Mouse (Mus musculus) left cerebral cortex, postnatal 10 days (tissue): ENCODE measurements at regions not wholly inside any gene's neighbourhood (a gene's known extent, or its start where the extent isn't known, plus 50 kb on each side); places are given as distances from the start of the nearest gene placed in this dataset.

ENCODE experiments used
- DNase-seq, 2 experiments: peaks; one replicate each; pipeline ENCODE4 v3.0.0; 2021 to 2022; ENCODE audit warnings: low spot score in 2 of 2, mixed read lengths in 1 of 2; ENCODE audit errors: extremely low spot score in 1 of 2
- intact Hi-C: fragments of 180-260 bp; cut with DNase I; formaldehyde crosslinking; loops from one replicate; pipeline ENCODE4 v1.15.1; 2025

DNA sequence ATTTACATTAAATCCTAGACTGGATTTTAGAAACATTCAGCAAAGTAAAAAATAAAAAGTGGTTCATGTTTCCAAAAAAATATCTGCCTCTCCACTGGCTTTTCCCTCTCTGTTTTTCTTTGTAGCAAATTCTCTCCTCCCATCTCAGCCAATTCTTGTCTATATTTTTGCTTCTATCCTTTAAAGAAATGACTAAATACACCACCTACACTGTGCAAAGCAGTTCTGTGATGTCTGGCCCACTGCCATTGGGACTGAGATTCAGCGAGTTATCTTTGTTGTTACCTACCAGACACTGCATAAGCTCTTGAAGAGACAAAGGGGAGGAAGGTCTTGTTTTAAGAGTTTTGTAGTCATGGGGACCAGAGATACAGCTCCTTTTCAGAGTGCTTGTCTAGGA is 835.8 kb upstream of the Klhl29 start:
- intact Hi-C loops = no loop called here
- peak; percentile 51 to 56 for DNase-seq

DNA sequence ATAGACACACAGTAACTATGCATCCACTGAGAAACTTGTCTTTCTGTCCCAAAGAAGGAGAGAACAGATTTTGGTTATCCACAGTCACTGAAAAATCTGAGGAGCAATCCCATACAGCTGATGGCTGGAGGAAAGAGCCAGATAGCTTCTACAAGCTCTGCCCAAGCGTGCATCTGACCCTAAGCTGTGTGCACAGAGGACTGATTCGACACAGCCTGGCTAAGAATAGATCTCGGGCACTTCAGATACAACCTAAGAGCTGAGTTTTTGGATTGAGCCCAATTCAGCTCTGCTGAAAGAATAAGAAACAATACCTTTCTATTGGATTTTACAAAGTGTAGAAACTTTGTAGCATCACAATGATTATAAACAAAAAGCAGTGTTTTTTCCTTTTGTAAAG is 813.8 kb upstream of the Klhl29 start:
- no peak for DNase-seq
- intact Hi-C loops = no loop called here

DNA sequence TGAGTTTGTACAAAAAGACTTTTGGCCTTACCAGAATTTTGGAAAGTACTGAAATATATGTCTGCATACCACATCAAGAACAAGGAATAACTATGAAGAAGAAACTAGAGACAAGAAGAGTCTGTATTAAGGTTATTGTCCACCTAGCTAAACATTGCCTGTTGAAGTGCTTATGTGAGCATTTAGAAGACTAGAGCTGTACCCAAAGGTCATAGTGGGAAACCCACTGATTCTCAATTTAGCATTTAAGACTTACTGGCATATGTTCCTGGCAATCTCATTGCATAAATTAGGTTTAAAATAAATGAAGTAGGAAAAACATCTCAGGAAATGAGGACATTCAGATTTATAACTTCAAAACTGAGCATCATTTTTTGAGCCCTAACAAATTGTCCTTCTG is 793.3 kb upstream of the Klhl29 start:
- DNase-seq = peak in 1 of 2 experiments; percentile 3
- intact Hi-C loops = no loop called here

DNA sequence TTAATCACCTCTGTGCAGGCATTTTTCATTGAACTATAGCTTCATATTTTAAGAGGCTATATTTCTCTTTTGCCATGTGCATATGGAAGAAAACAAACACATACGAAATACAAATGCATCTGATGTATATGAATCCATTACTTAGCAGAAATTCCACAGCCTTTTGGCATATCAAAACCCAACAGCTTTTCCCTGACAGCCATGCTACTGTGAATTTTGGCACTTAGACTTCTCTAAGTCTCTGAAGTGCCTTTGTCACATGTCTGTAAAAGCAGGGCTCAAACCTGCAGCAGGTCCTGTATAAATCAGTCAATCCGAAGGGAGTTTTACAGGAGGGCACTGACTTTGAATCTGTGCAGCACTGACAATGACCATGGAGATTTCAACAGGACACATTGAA is 778.8 kb upstream of the Klhl29 start:
- DNase-seq = no peak
- intact Hi-C loops = no loop called here

DNA sequence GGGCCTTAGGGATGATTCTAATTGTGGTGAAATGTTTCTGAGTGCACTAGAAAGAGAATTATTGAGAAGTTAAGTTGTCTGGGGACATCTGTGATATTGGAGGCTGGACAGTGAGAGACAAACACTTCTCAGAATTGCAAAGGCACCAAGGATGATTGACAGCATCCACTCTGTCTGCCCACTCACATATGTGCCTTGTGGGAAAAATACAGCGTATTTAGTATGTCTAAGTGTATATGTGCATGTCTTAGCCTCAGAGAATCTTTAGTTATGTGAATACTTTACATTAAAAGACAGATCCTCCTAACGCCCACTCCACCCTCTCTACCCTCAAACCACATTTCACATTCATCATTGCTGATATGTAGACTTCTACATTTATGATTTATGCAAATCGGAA is 776.0 kb upstream of the Klhl29 start:
- DNase-seq = no peak

DNA sequence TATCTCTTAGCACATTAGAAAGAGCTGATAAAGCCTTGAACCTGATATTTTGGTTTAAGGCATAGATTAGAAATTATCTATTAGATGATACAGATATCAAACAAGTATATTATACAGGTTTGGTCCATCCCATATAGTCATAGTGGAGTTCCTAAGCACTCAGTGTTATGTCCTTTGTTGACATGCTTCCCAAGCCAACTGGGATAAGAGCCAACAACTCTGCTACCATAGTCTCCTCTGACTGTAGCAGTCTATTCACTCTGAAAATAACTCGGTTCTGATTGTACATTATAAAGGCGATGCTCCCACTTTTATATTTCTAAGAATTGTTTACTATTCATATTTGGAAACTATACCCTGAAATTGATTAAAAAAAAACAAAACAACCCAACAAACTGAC is 757.0 kb upstream of the Klhl29 start:
- intact Hi-C loops = no loop called here
- DNase-seq = no peak

More for the DNA sequence above, 776.0 kb upstream of the Klhl29 start:
- intact Hi-C loops = no loop called here

DNA sequence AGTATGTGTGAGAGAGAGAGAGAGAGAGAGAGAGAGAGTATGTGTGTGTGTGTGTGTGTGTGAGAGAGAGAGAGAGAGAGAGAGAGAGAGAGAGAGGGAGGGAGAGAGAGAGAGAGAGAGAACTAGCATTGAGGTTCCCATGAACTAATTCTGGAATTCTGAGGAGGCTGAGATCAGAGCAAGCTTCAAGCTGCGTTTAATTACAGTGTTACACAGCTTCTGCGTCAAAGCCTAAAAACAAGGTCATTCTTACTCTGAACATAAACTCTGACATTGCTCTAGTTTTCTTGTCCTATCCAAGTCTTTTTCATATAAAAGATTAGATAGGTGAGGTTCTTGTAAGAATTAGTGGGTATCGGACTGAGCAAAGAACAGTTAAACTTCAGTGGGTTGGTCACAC is 744.1 kb upstream of the Klhl29 start:
- no peak for DNase-seq
- intact Hi-C loops = no loop called here

DNA sequence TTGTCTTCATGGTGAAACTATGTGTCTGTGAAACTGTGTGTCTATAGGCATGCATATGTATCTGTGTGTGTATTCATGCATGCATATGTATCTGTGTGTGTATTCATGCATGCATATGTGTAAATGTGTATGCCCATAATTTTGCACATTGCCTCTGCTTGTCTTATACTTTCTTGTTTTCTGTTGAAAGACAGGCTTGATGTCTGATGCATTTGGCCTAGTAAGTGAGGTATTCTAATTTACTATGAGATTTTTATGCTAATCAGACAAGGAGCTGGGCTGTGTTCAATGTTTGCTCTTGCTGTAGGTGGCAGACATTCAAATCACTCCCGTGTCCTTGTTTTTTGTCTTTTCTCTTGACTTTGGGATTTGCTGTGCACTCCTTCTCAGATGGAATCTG is 739.8 kb upstream of the Klhl29 start:
- intact Hi-C loops = no loop called here
- no peak for DNase-seq

DNA sequence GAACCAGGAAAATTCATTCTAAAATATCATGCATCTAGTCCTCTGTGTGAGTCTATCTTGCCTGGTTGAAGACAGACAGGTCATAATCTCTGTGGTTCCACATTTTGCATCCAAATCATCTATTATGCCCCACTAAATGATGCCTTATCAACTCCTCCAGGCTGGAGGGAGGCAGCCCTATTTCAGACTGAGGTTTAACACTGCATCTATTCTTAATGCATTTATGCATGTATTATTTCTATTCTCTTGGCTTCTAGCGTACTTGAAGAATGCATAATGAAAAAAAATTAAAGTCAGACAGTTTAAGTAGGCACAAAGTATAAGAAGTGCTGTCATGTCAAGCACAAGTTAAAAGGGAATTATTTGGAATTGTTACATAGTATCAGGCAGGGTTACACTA is 721.8 kb upstream of the Klhl29 start:
- intact Hi-C loops = no loop called here

DNA sequence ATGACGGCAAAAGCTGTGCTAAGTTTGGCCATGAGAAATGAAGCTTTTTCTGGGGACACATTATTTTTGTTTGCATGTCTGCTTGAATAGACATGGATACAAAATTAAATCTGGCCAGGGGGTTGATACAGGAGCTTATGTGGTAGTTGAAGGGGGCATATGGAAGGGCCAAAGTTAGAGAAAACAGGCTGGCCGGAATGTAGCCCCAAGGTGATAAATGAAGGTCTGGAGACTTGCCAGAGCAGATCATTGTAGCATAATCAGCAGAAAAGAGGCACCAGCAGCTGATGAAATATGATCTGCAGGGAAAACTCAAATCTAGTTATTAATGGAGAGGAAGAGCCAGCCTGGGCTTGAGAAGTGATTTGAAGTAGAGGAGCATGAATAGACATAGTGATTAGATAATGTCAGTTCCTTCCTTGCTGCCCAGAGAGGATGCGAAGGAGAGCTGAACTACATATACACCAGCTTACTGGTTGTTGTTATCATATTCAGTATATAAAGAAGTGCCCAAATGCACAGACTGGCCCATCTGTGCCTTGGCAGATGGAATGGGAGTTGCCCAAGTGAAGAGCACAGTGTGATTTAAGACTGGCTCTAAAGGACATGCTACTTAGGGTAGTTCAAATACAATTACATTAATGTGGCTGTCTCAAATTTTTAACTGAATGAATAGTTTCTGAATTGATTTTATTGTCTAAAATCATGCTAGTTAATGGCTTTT is 712.3 kb upstream of the Klhl29 start:
- intact Hi-C loops = no loop called here
- DNase-seq = no peak

More for the DNA sequence above, 721.8 kb upstream of the Klhl29 start:
- no peak for DNase-seq

DNA sequence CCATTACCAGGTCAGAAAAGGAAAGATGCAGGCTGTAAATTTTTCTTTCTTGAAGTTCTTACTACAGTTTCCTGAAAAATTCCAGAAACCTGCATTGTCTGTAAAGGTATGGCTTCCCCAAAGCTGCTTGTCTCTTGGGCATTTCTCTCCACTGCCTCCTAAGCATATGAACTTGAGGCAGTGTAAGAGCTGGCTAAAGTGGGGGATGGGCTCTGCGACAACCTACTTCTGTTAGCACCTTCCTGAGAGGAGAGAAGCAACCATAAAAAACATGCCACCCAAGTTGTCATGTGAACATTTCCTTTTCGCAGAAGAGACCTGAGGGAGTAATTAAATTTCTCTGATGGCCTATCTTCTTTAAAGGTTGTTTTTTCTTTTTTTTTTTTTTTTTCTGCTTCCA is 711.6 kb upstream of the Klhl29 start:
- no peak for DNase-seq
- intact Hi-C loops = no loop called here

DNA sequence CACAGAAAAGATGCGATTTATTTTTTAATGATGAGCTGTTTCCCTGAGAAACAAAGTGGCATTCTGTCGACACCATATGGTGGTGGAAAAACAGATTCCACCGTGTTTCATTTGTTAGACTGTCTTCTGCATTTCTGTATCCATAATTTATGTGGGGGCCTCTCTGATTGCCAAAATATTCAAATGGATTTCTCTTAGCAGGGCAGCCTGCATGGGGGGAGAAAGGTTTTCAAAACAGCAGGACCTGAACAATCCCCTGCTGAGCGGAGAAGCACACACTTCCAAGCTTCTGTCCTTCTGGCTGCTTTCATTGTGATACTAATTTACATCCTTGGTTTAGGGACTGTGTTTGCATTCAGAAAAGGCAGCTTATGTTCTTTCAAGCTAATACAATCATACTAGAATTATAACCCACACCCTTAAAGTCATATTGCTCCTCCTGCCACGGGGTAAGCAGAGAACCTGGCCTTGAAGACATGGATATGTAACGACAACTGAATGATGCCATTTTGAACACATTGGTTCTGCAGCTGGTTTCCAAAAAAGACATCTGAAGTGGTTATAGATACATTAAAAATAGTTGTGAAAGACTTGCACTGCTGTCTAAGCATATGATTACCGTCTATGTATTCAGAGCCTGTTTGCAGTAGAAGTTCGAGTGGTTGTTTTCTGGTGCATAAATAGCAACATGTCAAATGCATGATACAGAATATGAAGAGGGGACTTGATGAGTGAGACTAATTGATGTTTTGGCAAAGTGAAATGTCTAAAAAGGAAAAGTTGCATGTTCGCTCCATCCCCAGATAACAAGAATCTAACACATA is 671.6 kb upstream of the Klhl29 start:
- intact Hi-C loops = no loop called here
- peak in 1 of 2 experiments; percentile 12 for DNase-seq

DNA sequence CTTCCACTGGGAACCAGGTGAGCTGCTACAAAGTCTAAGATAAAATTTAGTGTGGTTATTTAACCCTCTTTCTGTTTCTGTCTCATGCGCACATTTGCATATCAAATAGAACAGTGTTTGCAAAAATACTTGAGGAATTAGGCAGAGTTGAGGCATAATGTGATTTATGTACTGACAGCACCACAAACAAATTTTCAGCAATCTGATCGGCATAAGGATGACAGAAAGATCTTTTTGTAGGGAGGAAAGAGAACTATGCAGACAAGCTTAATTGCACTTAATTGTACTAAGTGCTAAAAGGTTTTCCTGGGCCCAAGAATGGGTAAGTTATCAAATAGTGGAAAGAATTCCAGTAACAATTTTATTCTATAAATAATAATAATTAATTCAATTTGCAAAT is 670.6 kb upstream of the Klhl29 start:
- DNase-seq = no peak
- intact Hi-C loops = no loop called here

DNA sequence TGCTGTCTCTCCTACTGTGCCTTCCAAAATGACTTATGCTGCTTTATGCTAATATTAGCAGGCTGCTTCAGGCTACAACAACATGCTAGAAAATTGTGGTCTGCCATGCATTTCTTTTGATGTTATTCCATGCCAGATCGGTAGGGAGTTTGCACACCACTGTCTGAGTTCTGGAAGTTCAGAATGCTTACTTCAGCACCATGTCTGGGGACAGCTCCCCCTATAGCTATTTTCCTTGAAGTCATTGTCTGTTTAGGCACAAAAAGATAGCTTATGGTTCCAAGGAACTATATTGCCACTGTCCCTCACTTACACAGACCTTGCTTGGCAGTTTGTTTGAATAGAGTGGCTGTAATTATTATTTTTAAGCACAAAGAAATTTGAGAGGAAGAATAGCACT is 666.8 kb upstream of the Klhl29 start:
- intact Hi-C loops = no loop called here
- no peak for DNase-seq

DNA sequence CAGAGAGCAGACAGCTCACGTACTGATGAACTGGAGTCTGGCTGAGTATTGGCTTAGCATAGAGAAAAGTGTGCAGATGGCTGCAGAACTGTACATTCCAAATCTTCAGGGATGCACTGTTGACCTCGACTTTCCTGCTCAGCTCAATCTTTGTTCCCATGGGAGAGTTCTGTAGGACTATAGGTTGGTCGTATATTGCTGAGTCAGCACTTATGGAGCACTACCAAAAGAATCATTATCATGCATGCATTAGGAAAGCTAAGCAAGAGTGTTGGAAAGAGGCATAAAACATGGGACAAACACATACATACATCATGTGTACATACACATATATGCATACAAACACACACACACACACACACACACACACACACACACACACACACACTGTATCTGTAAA is 648.6 kb upstream of the Klhl29 start:
- intact Hi-C loops = no loop called here

DNA sequence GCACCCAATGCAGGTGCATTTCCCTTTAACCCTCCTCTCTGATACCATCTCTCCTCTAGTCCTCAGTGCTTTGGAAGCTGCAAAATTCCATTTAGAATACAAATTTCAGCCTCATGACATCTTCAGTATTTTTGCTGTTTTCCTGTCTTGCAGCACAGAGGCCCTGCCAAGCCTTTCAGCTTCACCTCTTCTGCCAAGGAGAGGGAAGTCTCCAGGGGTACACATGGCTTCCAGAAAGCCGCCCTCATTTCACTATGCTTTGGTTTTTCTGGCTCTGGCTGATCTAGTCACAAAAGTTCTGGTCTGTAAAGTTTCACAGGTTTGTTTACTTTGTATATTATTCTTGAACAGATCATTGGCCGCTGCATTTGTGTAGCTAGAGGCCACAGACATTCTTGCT is 647.0 kb upstream of the Klhl29 start:
- intact Hi-C loops = no loop called here

More for the DNA sequence above, 648.6 kb upstream of the Klhl29 start:
- DNase-seq = no peak

DNA sequence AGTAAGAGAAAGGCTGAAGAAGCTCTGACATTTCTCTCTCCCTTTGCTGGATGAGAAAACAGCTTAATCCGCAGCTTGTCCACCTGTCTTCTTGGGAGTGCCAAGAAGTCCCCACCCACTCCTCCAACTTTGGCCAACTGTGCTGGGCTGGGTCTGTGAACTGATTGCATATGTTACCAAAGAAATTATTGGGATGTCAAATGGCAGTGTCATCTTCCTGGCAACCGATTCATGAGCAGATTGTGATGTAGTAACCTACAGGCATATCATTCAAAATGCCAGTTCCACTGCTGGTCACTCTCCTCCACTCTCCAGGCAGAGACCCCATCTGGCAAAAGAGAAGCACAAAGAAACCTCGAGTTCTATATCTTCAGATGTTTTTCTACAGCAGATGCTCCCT is 625.5 kb upstream of the Klhl29 start:
- DNase-seq = no peak

More for the DNA sequence above, 647.0 kb upstream of the Klhl29 start:
- no peak for DNase-seq

DNA sequence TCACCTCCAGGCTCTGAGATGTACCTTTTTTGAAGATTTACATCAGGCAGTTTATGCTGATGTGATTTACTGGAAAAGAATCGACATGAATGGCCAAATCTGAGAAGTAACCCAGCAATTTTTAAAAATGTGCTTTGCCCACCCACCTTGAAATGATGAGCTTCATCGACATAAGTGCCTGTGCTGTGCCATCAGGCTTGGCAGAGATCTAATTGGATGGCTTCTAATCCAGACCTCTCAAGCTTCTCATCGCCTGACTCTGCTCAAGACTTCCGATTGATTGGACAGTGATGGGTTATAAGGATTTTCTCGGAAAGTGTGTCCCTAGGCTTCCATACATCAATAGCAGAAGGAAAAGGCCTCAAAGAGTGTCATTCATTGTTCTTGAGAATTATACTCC is 621.9 kb upstream of the Klhl29 start:
- intact Hi-C loops = no loop called here
- DNase-seq = no peak

More for the DNA sequence above, 625.5 kb upstream of the Klhl29 start:
- intact Hi-C loops = no loop called here

DNA sequence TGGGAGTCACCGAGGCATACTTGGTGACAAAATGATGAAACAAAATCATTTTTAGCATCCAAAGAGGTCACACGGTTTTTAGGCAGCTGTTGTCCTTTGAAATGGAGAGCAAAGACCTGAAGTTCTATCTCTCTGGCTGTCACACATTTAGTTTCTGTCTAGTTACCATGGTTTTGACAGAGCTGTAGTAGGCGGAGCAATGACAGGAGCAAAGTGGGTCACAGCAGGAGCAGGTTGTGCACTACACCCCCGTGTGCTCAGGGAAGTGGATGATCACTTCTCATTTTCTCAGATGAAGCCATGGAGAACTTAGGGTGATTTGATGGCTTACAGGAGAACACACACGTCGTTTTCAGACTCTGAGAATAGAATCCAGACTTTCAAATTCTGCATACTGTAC is 621.2 kb upstream of the Klhl29 start:
- intact Hi-C loops = no loop called here
- DNase-seq = no peak

DNA sequence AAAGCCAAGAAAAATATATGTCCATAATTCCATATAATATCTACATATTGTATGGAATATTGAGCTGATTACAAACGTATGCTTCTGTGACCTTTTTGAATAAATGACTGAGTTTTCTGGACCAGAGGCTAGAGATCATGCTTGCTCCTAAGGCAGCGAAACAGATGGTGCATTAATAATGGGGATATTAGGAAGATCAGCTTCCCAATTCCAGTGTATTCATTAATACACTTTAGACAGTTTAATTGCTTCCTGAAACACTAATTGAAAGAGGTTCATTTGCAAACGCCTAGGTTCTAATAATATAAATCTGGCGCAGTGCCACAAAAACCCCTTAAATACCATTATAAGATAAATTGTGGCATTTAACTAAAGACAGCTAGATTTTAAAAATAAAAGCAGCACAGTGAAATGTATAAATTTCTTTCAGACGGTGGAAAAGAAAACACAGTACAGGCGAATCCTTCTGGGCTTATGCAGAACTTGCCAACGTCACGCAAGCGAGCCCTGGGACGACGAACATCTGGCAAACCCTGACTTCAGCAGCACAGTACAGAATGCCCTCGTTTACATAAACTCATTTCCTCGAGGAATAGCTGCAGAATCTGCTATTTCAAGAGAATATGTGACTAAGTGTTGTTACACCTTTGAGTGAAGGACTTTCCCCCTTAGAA is 608.6 kb upstream of the Klhl29 start:
- intact Hi-C loops = no loop called here
- DNase-seq = peak in 1 of 2 experiments; percentile 8
